In genomic region chr6:113306986-113307349, GRCm38 (mm10) we compare ENCODE assay signal across 8 mouse cellular contexts. TPM values are rescaled to one million over a fixed set of nuclear protein-coding genes. Genes with fewer than 3 reads are reported as not detected.
DNase-seq lines count a peak whose midpoint lies in the region; ATAC-seq lines count a peak whose summit lies in the region.

TSS of gene Brpf1 (plus strand) at chr6:113307137.

- H3K4me1 ChIP-seq in limb, embryonic 12.5 days (replicated peaks): peaks cover 21% of the 10 kb centered on the region

- WGBS in limb, embryonic 12.5 days: under 1% methylated on average over 32 of the region's 32 CpGs

- peak; percentile 48 for ATAC-seq in limb, embryonic 12.5 days (ENCODE audit: insufficient number of reproducible peaks, insufficient read depth, low FRiP score, low TSS enrichment, low read depth)
- 0 out of 2 replicates have a peak, but pooled peaks have one; percentile 14 for ATAC-seq in neutrophil, adult 5-6 weeks (ENCODE audit: extremely low read depth, insufficient number of reproducible peaks, low FRiP score, poor library complexity, severe bottlenecking)

- H3K36me3 ChIP-seq in limb, embryonic 12.5 days: peaks cover 24% of the 10 kb centered on the region

- H3K27ac ChIP-seq in limb, embryonic 12.5 days: peak within 1 kb of the TSS; percentile 98

- H3K4me2 ChIP-seq in limb, embryonic 12.5 days: peak within 1 kb of the TSS; percentile 94

- H3K9me3 ChIP-seq in limb, embryonic 12.5 days: no peaks in the 10 kb centered on the region

- H3K9ac ChIP-seq in limb, embryonic 12.5 days (replicated peaks): peak within 1 kb of the TSS; percentile 95

- intact Hi-C loops in heart, postnatal 36 days (cut with DNase I): loop anchor here (2.0 to 10.0 kb wide), 4 partner anchors 70 to 902 kb away; partner anchors contain the start of genes Mtmr14, Setd5 and Tada3

- DNase-seq in embryo, embryonic 10 days (ENCODE audit: low spot score): peak; percentile 86
- DNase-seq in embryo, embryonic 9.5 days (ENCODE audit: extremely low spot score): no peak
- no peak for DNase-seq in urinary bladder, adult 2 months (ENCODE audit: low spot score)
- no peak for DNase-seq in urinary bladder, postnatal 14 days (ENCODE audit: low spot score)
- no peak for DNase-seq in heart, postnatal 36 days
- DNase-seq in spleen, adult 18-20 months: no peak

- peak within 1 kb of the TSS; percentile 98 for H3K4me3 ChIP-seq in limb, embryonic 12.5 days (replicated peaks)

- no peaks in the 10 kb centered on the region for H3K27me3 ChIP-seq in limb, embryonic 12.5 days

RNA-seq across cellular contexts. Expression of gene Brpf1, which starts in this region (rescaled TPM):
- 18.3 and 19.7 TPM in 2 replicates for polyA plus RNA-seq in urinary bladder, adult 2 months (2012; rRNA removed)
- 10 to 100 TPM; 14.0 to 16.7 TPM for total RNA-seq in heart, postnatal 36 days (2021)
- 28.3 and 28.7 TPM in 2 replicates for polyA plus RNA-seq in limb, embryonic 12.5 days (2016; fragmentation: Nextera tagmentation; extraction: Ambion mirVana)
- 62.6 and 63.0 TPM in 2 replicates for total RNA-seq in neutrophil, adult 5-6 weeks (2017)
